In the genomic region with DNA sequence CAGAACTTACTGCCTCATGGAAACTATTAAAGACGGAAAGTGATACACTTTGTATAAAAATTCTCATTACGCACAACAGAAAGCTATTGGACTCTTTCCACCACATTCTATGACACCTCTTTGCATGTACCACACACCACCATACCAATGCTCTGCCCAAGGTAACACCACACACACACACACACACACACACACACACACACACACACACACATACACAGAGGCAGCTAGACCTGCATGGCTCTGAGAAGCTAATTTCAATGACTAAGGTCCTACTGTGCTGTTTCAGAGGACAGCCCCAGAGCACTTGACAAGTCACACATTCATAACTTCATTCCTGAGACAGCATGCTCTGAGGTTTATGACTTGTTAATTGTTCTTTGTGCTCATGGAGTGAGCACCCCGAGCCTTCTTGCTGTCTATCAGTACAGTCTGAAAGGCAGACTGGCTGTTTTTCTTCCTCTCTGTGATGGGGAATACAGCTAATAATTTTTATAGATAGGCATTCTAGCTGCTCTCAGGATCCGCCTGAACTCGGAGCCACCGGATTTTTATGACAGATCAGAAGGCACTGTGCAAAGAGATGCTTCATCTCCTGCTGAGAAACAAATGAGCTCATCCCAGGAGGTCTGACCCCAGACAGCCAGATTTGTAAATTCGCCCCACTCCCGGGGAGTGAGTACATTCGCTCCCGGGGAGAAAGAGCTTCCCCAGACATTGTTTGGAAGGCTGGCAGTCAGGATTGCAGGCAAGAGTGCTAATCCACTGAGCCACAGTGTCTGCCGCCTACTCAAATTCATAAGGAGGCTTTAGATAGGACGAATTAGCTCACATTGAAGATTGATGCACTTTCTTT, we compare ENCODE assay signal across 9 mouse cellular contexts.
DNase-seq lines count a peak whose midpoint lies in the region; ATAC-seq lines count a peak whose summit lies in the region.
"Had no signal": no experiment of that assay in that cellular context is flagged by ENCODE, and none has a peak within 500 bp of the region (broad histone marks: within the 10 kb centered on the region; RNA-seq: fewer than 3 reads in every experiment).

No protein-coding gene starts in this region.

- H3K27ac ChIP-seq in hindbrain, embryonic 11.5 days (ENCODE audit: low read depth, low read length): 0 out of 2 replicates have a peak overlapping the region, but pooled peaks have one; percentile 1

- peak; percentile 49 for DNase-seq in right cerebral cortex, adult 18-20 months
- DNase-seq in right cerebral cortex, postnatal 14 days: no peak
- peak; percentile 20 for DNase-seq in embryo, embryonic 9.5 days (ENCODE audit: extremely low spot score)
- DNase-seq in hindbrain, embryonic 11.5 days (ENCODE audit: low spot score): peak; percentile 27
- peak; percentile 21 for DNase-seq in yolk sac, embryonic 10.5 days (ENCODE audit: low spot score)
- DNase-seq in gastrocnemius, adult 18-20 months (ENCODE audit: low spot score): no peak
- DNase-seq in thymus, postnatal 25 days: no peak
- DNase-seq in testis, postnatal 14 days (ENCODE audit: low spot score): no peak
- DNase-seq: lung, postnatal 36 days had no signal

- 16% methylated on average over 12 of the region's 12 CpGs for WGBS in hindbrain, embryonic 11.5 days

- no peaks in the 10 kb centered on the region for H3K4me1 ChIP-seq in hindbrain, embryonic 11.5 days (replicated peaks; ENCODE audit: control insufficient read depth, insufficient read depth, low read length)

- H3K4me3 ChIP-seq in hindbrain, embryonic 11.5 days (ENCODE audit: low read depth, low read length): no peak overlapping the region

- peak; percentile 57; the same call in 1 of the 2 replicates for ATAC-seq in hindbrain, embryonic 11.5 days (ENCODE audit: low FRiP score)

- H3K27me3 ChIP-seq in hindbrain, embryonic 11.5 days (ENCODE audit: control insufficient read depth, insufficient read depth, low read length): no peaks in the 10 kb centered on the region

- H3K9me3 ChIP-seq in hindbrain, embryonic 11.5 days (ENCODE audit: control insufficient read depth, low read length): no peaks in the 10 kb centered on the region

- no peak overlapping the region for H3K4me2 ChIP-seq in hindbrain, embryonic 11.5 days (replicated peaks; ENCODE audit: low read depth, low read length)

- H3K36me3 ChIP-seq in hindbrain, embryonic 11.5 days (ENCODE audit: control insufficient read depth, insufficient read depth, low read length): no peaks in the 10 kb centered on the region

- H3K9ac ChIP-seq in hindbrain, embryonic 11.5 days (ENCODE audit: low read depth, low read length): no peak overlapping the region

Comparison
In these comparisons a context has a peak if more than half of its experiments do, and no peak if none do; other contexts are left out.
1. DNase-seq: peak in right cerebral cortex, adult 18-20 months (single experiment), embryo, embryonic 9.5 days (single experiment), hindbrain, embryonic 11.5 days (single experiment) and yolk sac, embryonic 10.5 days (single experiment); none in right cerebral cortex, postnatal 14 days (single experiment), gastrocnemius, adult 18-20 months (single experiment), thymus, postnatal 25 days (single experiment) and testis, postnatal 14 days (single experiment).